Mouse (Mus musculus) heart, postnatal 10 days (tissue): ENCODE results near the gene Xpnpep2. TPM values are rescaled to one million over a fixed set of nuclear protein-coding genes. Genes with fewer than 3 reads are reported as not detected.

ENCODE experiments used
- DNase-seq, 2 experiments: peaks; one replicate each; pipeline ENCODE4 v3.0.0; 2021
- intact Hi-C: fragments of 180-260 bp; cut with DNase I; formaldehyde crosslinking; loops from one replicate; pipeline ENCODE4 v1.15.1; 2025
- total RNA-seq, 2 experiments: library from RNA; stranded (reverse); gene quantifications; 2 replicates each; pipeline ENCODE4 v1.2.3; 2021

Gene Xpnpep2
- total RNA-seq, 2 experiments from 2014 or later = 1.5 to 2.1 TPM

DNA sequence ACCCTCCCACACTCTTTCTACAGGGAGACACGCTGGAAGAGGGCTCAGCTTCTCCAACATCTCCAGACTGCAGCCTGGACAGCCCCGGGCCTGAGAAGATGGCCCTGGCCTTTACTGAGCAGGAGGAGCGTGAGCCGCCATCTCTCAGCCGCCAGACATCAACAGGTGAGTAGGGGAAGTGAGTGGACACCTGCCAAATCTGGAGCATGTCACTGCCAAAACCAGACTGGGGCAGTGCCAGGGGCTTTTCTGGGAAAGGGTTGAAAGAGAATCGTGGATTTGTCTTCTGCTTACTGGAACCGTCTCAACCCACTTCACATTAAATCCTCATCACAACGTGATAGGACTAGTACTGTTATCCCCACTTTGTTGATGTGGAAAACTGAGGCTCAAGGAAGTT is 48.9 kb downstream of the Xpnpep2 start:
- intact Hi-C loops = no loop called here
- no peak for DNase-seq

GRCm38 (mm10) chrX:48158229-48158919 is 49.8 kb downstream of the Xpnpep2 start:
- intact Hi-C loops = no loop called here
- no peak for DNase-seq

GRCm38 (mm10) chrX:48169892-48170291 is 61.4 kb downstream of the Xpnpep2 start:
- intact Hi-C loops = no loop called here
- no peak for DNase-seq

GRCm38 (mm10) chrX:48170368-48170767 is 61.8 kb downstream of the Xpnpep2 start:
- intact Hi-C loops = no loop called here
- DNase-seq = no peak

DNA sequence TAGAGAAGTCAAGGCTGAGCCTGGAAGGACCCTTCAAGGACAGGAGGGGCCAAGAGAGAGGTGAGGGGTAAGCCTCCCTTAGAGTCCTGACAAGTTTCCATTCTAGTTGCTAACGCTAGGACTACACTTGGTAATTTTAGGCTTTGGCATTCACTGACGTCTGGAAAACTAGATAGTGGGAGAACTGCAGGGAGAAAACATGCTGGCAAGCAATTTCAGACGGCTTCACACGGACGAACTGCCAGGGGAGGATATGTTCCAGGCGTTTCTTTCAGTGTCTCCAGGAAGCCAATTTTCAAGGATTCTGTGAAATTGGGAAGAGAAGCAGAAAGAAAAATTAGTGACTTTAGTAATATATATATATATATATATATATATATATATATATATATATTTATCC is 73.3 kb downstream of the Xpnpep2 start:
- intact Hi-C loops = no loop called here
- DNase-seq = no peak

GRCm38 (mm10) chrX:48184703-48185102 is 76.2 kb downstream of the Xpnpep2 start:
- no peak for DNase-seq
- intact Hi-C loops = no loop called here

Other genes starting within 250 kb of the Xpnpep2 start
- gene Smarca1, start 215.8 kb upstream of the Xpnpep2 start, total RNA-seq = 1 to 10 TPM; 3.7 to 4.5 TPM
- 10 to 100 TPM; 12.0 to 12.8 TPM for gene Ocrl, start 196.3 kb upstream of the Xpnpep2 start, total RNA-seq
- 10 to 100 TPM; 28.2 to 30.5 TPM for gene Apln, start 73.9 kb upstream of the Xpnpep2 start, total RNA-seq
- gene Sash3, start 37.7 kb downstream of the Xpnpep2 start, total RNA-seq = 1 to 10 TPM; 1.3 to 1.4 TPM
- 10 to 100 TPM; 28.3 to 32.4 TPM for gene Zdhhc9, start 100.2 kb downstream of the Xpnpep2 start, total RNA-seq
- gene Utp14a, start 148.1 kb downstream of the Xpnpep2 start, total RNA-seq = 10 to 100 TPM; 13.9 to 17.3 TPM
- 10 to 100 TPM in 1 of 2 experiments, 1 to 10 TPM in 1; 9.6 to 13.6 TPM for gene Bcorl1, start 232.6 kb downstream of the Xpnpep2 start, total RNA-seq